16 mouse cellular contexts compared by ENCODE assay signal in genomic region chr15:15629304-15629703, GRCm38 (mm10).
"Had no signal": no experiment of that assay in that cellular context is flagged by ENCODE, and none has a peak within 500 bp of the region (broad histone marks: within the 10 kb centered on the region; RNA-seq: fewer than 3 reads in every experiment).

No protein-coding gene starts in this region.

- H3K4me1 ChIP-seq: limb, embryonic 10.5 days; limb, embryonic 13.5 days; liver, embryonic 13.5 days; midbrain, embryonic 12.5 days; stomach, embryonic 15.5 days had no signal

- H3K4me3 ChIP-seq: layer of hippocampus, adult 2 months; limb, embryonic 10.5 days; limb, embryonic 13.5 days; liver, embryonic 13.5 days; midbrain, embryonic 12.5 days; stomach, embryonic 15.5 days had no signal

- H3K4me2 ChIP-seq: limb, embryonic 13.5 days; liver, embryonic 13.5 days; lung, embryonic 14.5 days; midbrain, embryonic 12.5 days; stomach, embryonic 15.5 days had no signal

- ATAC-seq: lung, postnatal 0 days; midbrain, embryonic 16.5 days had no signal

- H3K27me3 ChIP-seq: limb, embryonic 13.5 days; liver, embryonic 13.5 days; midbrain, embryonic 12.5 days; stomach, embryonic 15.5 days had no signal

- H3K27ac ChIP-seq: kidney, postnatal 0 days; layer of hippocampus, adult 2 months; limb, embryonic 10.5 days; limb, embryonic 13.5 days; liver, embryonic 13.5 days; macrophage; midbrain, embryonic 12.5 days; stomach, embryonic 15.5 days had no signal

- DNase-seq: kidney, adult 2 months; kidney, postnatal 25 days; liver, embryonic 13.5 days; lung, embryonic 14.5 days; right cerebral cortex, postnatal 14 days; spleen, adult 18-20 months; thymus, postnatal 25 days had no signal

- H3K9me3 ChIP-seq: limb, embryonic 10.5 days; limb, embryonic 13.5 days; liver, embryonic 13.5 days; midbrain, embryonic 12.5 days; stomach, embryonic 15.5 days had no signal

- H3K36me3 ChIP-seq: limb, embryonic 10.5 days; limb, embryonic 13.5 days; liver, embryonic 13.5 days; midbrain, embryonic 12.5 days; stomach, embryonic 15.5 days had no signal

- H3K9ac ChIP-seq: limb, embryonic 13.5 days; liver, embryonic 13.5 days; lung, embryonic 14.5 days; midbrain, embryonic 12.5 days; stomach, embryonic 15.5 days had no signal
